Mouse (Mus musculus): ENCODE results near the gene Xirp1. TPM values are rescaled to one million over a fixed set of nuclear protein-coding genes. Genes with fewer than 3 reads are reported as not detected.

Xirp1 gene
- total and polyA plus RNA-seq, 2 experiments = 0.09 to 0.11 TPM

DNA sequence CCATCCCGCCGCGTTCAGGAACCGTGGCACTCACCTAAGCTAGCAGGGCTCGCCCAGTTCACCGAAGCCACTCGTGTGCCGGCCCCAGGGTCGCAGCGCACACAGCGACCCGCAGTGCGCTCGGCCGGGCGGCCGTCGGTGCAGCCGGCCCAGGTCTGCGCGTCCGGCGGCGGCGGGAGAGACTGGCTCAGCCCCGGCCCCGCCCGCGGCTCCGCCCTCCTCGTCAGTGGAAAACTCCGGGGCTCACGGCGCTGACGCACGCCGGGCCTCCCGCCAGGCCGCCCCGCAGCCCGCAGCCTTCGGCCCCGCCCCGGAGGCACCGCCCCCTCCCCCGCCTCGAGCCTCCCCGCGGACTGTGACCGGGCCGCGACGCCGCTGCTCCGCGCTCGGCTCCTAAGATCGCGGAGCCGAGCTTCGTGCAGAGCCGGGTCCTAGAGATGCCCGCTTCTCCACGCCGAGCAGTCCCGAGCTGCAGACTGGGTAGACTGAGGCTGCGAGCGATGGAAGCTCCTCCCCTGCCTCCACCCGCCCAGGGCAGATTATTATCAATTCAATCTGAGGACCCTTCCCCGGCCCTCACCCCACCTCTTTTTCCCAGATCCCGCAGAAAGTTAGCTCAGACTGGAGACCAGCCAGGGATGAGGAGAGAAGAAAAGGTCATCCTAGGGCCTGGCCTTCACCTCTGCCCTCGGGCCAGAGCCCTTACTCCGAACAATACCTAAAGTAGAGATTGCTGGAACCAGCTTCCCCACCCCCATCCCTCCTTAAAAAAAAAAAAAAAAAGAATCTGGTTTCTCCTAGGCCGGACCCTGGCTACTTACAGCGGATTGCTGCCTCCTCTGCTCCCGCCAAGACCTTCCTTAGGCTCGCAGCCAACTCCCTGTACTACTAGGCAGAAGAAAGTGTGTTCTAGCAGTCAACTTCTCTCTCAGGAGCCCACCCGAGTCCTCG is 39.5 kb downstream of the Xirp1 start:
- Histone ChIP-seq H3K79me2 (ENCODE audit: control insufficient read depth, insufficient read depth, low read length) (peaks cover 41% of the 10 kb centered on the region), H3K27ac (replicated peaks; ENCODE audit: insufficient read depth, low read depth, low read length) (peak overlapping the region; percentile 99), H3K4me1 (ENCODE audit: control insufficient read depth, insufficient read depth, low read length) (peaks cover 27% of the 10 kb centered on the region), H3K4me3 (ENCODE audit: insufficient read depth, low read depth, low read length) (peak overlapping the region; percentile 100), H3K9ac (ENCODE audit: low read depth, low read length) (peak overlapping the region; percentile 100), H3K27me3 (ENCODE audit: control insufficient read depth, insufficient read depth, low read length) (no peaks in the 10 kb centered on the region), H3K36me3 (ENCODE audit: control insufficient read depth, insufficient read depth, low read length) (no peaks in the 10 kb centered on the region)
- WGBS = 3% methylated on average over 73 of the region's 79 CpGs
- no peak for TF ChIP-seq CTCF (IDR thresholded peaks at IDR 0.05; ENCODE audit: low read depth, low read length)
- peak; percentile 98 for TF ChIP-seq POLR2A (IDR thresholded peaks at IDR 0.05; ENCODE audit: extremely low read depth, insufficient read depth, low read length)
- DNase-seq (ENCODE audit: extremely low read depth, low read depth, low spot score) = peak; percentile 65

DNA sequence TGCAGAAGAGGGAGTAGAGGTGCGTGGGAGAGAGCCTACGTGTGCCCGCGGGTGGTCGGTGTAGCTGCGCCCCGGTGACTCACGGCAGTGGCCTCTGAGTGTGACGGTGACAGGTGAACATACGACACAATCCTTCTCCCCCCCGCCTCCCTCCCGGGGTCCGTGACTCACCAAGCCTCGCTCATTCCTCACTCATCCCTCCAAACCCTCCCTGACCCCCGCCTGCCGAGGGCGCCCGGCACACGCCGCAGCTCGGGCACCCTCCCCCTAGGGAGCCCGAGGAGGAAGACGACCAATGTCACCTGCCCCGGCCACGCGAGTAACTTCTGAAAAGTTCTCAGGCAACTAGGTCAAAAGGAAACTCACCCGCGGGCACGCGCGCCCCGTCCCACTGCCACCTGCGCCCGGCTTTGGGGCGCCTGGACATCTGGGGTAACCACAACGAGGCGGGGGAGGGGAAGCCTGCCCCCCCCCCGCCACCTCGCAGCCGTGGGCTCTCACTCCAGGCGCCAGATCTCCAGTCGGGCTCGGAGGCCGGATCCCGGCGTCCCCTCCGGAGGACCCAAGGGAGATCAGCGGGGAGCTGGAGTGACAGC is 40.3 kb downstream of the Xirp1 start:
- Histone ChIP-seq H3K27ac (replicated peaks; ENCODE audit: insufficient read depth, low read depth, low read length) (peak overlapping the region; percentile 99), H3K79me2 (ENCODE audit: control insufficient read depth, insufficient read depth, low read length) (peaks cover 49% of the 10 kb centered on the region), H3K9ac (ENCODE audit: low read depth, low read length) (peak overlapping the region; percentile 100), H3K27me3 (ENCODE audit: control insufficient read depth, insufficient read depth, low read length) (no peaks in the 10 kb centered on the region), H3K4me1 (ENCODE audit: control insufficient read depth, insufficient read depth, low read length) (peaks cover 35% of the 10 kb centered on the region), H3K4me3 (ENCODE audit: insufficient read depth, low read depth, low read length) (peak overlapping the region; percentile 100), H3K36me3 (ENCODE audit: control insufficient read depth, insufficient read depth, low read length) (no peaks in the 10 kb centered on the region)
- TF ChIP-seq CTCF (IDR thresholded peaks at IDR 0.05; ENCODE audit: low read depth, low read length) (no peak), POLR2A (IDR thresholded peaks at IDR 0.05; ENCODE audit: extremely low read depth, insufficient read depth, low read length) (no peak)
- DNase-seq (ENCODE audit: extremely low read depth, low read depth, low spot score) = peak; percentile 64
- 0% methylated on average over 48 of the region's 48 CpGs for WGBS

DNA sequence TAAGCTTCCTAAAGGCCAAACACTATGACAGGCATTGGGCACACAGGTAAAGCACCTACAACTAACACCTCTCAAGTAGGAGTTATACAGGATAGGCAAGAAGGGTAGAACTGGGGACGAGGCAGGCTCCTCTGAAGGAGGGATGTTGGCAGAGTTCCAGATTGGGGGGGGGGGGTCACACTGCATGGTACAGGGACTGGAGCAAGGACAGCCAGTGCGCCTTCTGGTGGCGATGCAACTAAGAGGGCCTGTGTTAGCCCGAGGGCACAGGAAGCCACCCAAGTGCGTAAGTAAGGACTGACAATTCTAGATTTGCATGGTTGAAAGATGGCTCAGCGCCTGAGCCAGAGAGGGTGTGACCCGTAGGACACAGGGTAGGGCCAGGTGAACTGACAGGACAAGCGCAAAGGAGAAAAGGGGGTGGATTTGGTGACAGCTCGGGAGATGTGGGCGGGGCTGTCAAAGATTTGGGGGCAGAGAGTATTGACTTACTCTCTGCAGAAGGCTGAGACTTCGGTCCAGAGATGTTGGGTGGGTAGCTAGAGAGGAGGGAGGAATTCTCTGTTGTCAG is 41.1 kb downstream of the Xirp1 start:
- H3K27me3 ChIP-seq (ENCODE audit: control insufficient read depth, insufficient read depth, low read length) = no peaks in the 10 kb centered on the region
- under 1% methylated on average over 11 of the region's 11 CpGs for WGBS
- H3K27ac ChIP-seq (replicated peaks; ENCODE audit: insufficient read depth, low read depth, low read length) = peak overlapping the region; percentile 99
- no peaks in the 10 kb centered on the region for H3K36me3 ChIP-seq (ENCODE audit: control insufficient read depth, insufficient read depth, low read length)
- peaks cover 38% of the 10 kb centered on the region for H3K4me1 ChIP-seq (ENCODE audit: control insufficient read depth, insufficient read depth, low read length)
- peaks cover 54% of the 10 kb centered on the region for H3K79me2 ChIP-seq (ENCODE audit: control insufficient read depth, insufficient read depth, low read length)
- peak overlapping the region; percentile 100 for H3K9ac ChIP-seq (ENCODE audit: low read depth, low read length)
- peak overlapping the region; percentile 100 for H3K4me3 ChIP-seq (ENCODE audit: insufficient read depth, low read depth, low read length)
- TF ChIP-seq POLR2A (IDR thresholded peaks at IDR 0.05; ENCODE audit: extremely low read depth, insufficient read depth, low read length) (no peak), CTCF (IDR thresholded peaks at IDR 0.05; ENCODE audit: low read depth, low read length) (peak; percentile 66)
- peak; percentile 89 for DNase-seq (ENCODE audit: extremely low read depth, low read depth, low spot score)

DNA sequence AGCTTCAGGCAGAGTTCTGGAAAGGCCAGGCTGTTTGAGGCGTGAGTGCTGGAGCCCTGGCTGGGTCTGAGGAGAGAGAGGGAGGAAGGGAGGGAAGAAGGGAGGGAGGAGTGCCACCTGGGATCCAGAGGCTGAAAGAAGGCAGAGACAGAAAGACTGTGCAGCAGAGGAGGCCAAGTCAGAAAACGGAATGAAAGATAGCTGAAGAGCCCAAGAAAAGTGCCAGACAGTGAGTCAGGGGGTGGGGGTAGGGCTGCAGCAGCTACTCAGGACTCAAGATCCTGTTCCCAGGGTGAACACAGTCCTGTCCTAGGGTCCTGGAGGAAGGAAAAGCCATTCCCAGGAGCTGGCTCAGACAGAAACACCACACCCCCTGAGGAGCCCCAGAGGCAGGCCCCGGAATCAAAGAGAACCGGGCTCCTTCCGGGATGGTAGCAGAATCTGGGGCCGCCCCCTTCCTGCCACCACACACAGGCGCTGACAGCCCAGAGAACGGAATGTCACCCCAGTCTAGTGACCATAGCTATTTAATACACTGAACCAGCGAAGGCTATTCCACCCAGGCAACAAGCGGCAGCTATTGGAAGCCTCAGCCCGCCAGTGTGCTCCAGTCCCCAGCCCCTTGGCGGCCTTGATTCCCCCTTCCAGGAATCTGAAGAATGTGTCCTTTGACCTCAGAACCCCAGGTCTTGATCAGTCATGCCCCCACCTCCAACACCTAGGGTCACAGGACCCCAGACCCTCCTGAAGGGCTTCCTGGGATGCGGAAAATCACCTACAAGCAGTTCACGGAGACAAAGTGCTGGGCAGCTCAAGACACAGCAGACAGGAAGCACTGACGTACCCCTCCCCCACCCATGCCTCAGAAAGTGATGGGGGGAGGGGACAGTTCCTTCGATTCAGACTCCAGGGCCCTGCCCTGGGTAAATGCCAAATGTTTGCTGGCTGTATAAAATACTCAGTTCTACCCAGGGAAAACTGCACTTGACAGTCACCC is 41.9 kb downstream of the Xirp1 start:
- TF ChIP-seq CTCF (IDR thresholded peaks at IDR 0.05; ENCODE audit: low read depth, low read length) (no peak), POLR2A (IDR thresholded peaks at IDR 0.05; ENCODE audit: extremely low read depth, insufficient read depth, low read length) (no peak)
- peak overlapping the region; percentile 100 for H3K4me3 ChIP-seq (ENCODE audit: insufficient read depth, low read depth, low read length)
- peak overlapping the region; percentile 99 for H3K27ac ChIP-seq (replicated peaks; ENCODE audit: insufficient read depth, low read depth, low read length)
- peaks cover 60% of the 10 kb centered on the region for H3K79me2 ChIP-seq (ENCODE audit: control insufficient read depth, insufficient read depth, low read length)
- 5% methylated on average over 16 of the region's 16 CpGs for WGBS
- DNase-seq (ENCODE audit: extremely low read depth, low read depth, low spot score) = no peak
- peak overlapping the region; percentile 100 for H3K9ac ChIP-seq (ENCODE audit: low read depth, low read length)
- 0 out of 2 replicates have a peak, but pooled peaks cover under 1% of the 10 kb centered on the region for H3K36me3 ChIP-seq (ENCODE audit: control insufficient read depth, insufficient read depth, low read length)
- H3K4me1 ChIP-seq (ENCODE audit: control insufficient read depth, insufficient read depth, low read length) = peaks cover 39% of the 10 kb centered on the region
- no peaks in the 10 kb centered on the region for H3K27me3 ChIP-seq (ENCODE audit: control insufficient read depth, insufficient read depth, low read length)

DNA sequence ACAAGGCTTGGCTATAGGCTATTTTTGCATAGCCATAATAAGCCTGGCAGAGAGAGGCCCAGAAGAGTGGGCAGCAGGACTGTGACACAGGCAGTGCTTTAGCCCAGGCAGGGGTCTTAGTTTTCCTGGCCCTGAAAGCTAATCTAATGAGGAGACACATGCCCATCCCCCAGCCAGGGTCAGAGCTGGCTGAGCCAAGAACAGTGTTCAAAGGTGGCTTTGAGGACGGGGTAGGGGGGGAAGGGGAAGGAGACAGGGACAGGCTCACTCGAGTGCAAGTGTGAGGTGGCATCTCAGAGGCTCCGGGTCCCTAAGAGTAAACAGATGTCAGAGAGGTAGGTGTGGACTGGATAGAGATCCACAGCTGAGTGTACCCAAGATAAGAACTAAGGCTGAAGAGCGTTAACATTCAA is 42.6 kb downstream of the Xirp1 start:
- Histone ChIP-seq H3K79me2 (ENCODE audit: control insufficient read depth, insufficient read depth, low read length) (peaks cover 60% of the 10 kb centered on the region), H3K9ac (ENCODE audit: low read depth, low read length) (peak overlapping the region; percentile 100; the same call in 1 of the 2 replicates), H3K4me3 (ENCODE audit: insufficient read depth, low read depth, low read length) (peak overlapping the region; percentile 100; the same call in 1 of the 2 replicates), H3K27me3 (ENCODE audit: control insufficient read depth, insufficient read depth, low read length) (no peaks in the 10 kb centered on the region), H3K36me3 (ENCODE audit: control insufficient read depth, insufficient read depth, low read length) (peaks cover 3% of the 10 kb centered on the region; the same call in 1 of the 2 replicates), H3K27ac (replicated peaks; ENCODE audit: insufficient read depth, low read depth, low read length) (peak overlapping the region; percentile 99), H3K4me1 (ENCODE audit: control insufficient read depth, insufficient read depth, low read length) (peaks cover 39% of the 10 kb centered on the region)
- TF ChIP-seq CTCF (IDR thresholded peaks at IDR 0.05; ENCODE audit: low read depth, low read length) = no peak
- TF ChIP-seq POLR2A (IDR thresholded peaks at IDR 0.05; ENCODE audit: extremely low read depth, insufficient read depth, low read length) = no peak
- peak; percentile 69 for DNase-seq (ENCODE audit: extremely low read depth, low read depth, low spot score)
- WGBS = 4% methylated on average over 4 of the region's 4 CpGs
